Mouse (Mus musculus): ENCODE measurements around the gene Matn1. TPM values are rescaled to one million over a fixed set of nuclear protein-coding genes. Genes with fewer than 3 reads are reported as not detected.

Matn1 gene
- polyA plus RNA-seq, 1 experiment from 2014 or later, result 0.05 TPM

DNA sequence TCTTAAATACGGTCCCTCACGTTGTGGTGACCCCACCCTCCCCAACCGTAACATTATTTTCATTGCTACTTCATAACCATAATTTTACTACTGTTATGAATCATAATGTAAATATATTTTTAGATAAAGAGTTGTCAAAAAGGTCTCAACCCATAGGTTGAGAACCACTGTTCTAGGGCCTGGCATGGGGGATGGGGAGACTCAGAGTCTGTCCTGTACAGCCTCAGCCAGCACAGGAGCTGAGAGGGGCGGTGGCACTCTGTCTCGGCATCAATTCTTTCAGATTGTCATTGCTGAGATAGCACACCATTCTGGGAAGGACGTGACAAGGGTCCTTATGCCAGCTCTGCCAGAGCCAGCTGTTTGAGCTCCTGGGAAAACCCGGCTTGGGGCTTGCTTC lies 29.7 kb upstream of the Matn1 start:
- no peaks in the 10 kb centered on the region for H3K4me1 ChIP-seq (replicated peaks; ENCODE audit: control insufficient read depth, insufficient read depth)
- no peaks in the 10 kb centered on the region for H3K27me3 ChIP-seq (ENCODE audit: control insufficient read depth, insufficient read depth, low read length)
- no peak overlapping the region for H3K9ac ChIP-seq (ENCODE audit: low read length)
- no peak overlapping the region for H3K27ac ChIP-seq (replicated peaks)
- ATAC-seq (ENCODE audit: low FRiP score, low TSS enrichment) (no peak), DNase-seq (ENCODE audit: low spot score) (no peak)
- no peaks in the 10 kb centered on the region for H3K36me3 ChIP-seq (ENCODE audit: control insufficient read depth, insufficient read depth, low read length)
- H3K4me3 ChIP-seq (ENCODE audit: low read depth, low read length), result no peak overlapping the region
- WGBS, result 47% methylated on average over 7 of the region's 7 CpGs
- H3K4me2 ChIP-seq (replicated peaks; ENCODE audit: low read depth), result no peak overlapping the region
- no peak for TF ChIP-seq EP300 (optimal IDR thresholded peaks at IDR 0.05)
- no peak for TF ChIP-seq CTCF (IDR thresholded peaks at IDR 0.05; ENCODE audit: low read depth)
- H3K9me3 ChIP-seq (ENCODE audit: control insufficient read depth, low read length), result no peaks in the 10 kb centered on the region

- Histone ChIP-seq H3K36me3 (ENCODE audit: control insufficient read depth, insufficient read depth, low read length) (no peaks in the 10 kb centered on the region), H3K9ac (ENCODE audit: low read length) (no peak overlapping the region), H3K4me2 (replicated peaks; ENCODE audit: low read depth) (no peak overlapping the region), H3K9me3 (ENCODE audit: control insufficient read depth, low read length) (no peaks in the 10 kb centered on the region), H3K4me3 (ENCODE audit: low read depth, low read length) (no peak overlapping the region), H3K27me3 (ENCODE audit: control insufficient read depth, insufficient read depth, low read length) (no peaks in the 10 kb centered on the region), H3K27ac (replicated peaks) (no peak overlapping the region), H3K4me1 (replicated peaks; ENCODE audit: control insufficient read depth, insufficient read depth) (no peaks in the 10 kb centered on the region)
- 55% methylated on average over 12 of the region's 12 CpGs for WGBS
- ATAC-seq (ENCODE audit: low FRiP score, low TSS enrichment) (peak; percentile 75), DNase-seq (ENCODE audit: low spot score) (peak; percentile 32)
- TF ChIP-seq CTCF (IDR thresholded peaks at IDR 0.05; ENCODE audit: low read depth) (no peak), EP300 (optimal IDR thresholded peaks at IDR 0.05) (no peak)
Observed at GRCm38 (mm10) chr4:130915006-130915667, 29.0 kb upstream of the Matn1 start.

DNA sequence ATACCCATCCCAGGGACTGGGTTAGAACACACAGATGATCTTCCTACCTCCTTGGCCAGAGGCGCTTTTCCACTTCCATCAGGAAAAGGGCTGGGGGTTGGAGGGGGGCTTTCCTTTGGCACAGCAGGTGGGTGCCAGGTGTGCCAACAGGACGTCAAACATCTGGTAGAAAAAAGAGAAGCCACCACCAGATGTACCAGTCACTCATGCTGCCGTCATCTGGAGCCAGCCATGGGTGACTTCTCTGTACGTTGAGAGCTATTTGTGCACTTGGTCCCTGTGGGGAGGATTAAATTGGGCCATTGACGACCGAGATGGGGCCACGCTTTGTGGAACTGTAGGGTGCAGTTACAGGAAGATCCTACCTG lies 28.5 kb upstream of the Matn1 start:
- Histone ChIP-seq H3K4me2 (replicated peaks; ENCODE audit: low read depth) (no peak overlapping the region), H3K9me3 (ENCODE audit: control insufficient read depth, low read length) (no peaks in the 10 kb centered on the region), H3K36me3 (ENCODE audit: control insufficient read depth, insufficient read depth, low read length) (no peaks in the 10 kb centered on the region), H3K4me1 (replicated peaks; ENCODE audit: control insufficient read depth, insufficient read depth) (no peaks in the 10 kb centered on the region), H3K4me3 (ENCODE audit: low read depth, low read length) (no peak overlapping the region), H3K9ac (ENCODE audit: low read length) (no peak overlapping the region), H3K27ac (replicated peaks) (no peak overlapping the region), H3K27me3 (ENCODE audit: control insufficient read depth, insufficient read depth, low read length) (no peaks in the 10 kb centered on the region)
- DNase-seq (ENCODE audit: low spot score) (no peak), ATAC-seq (ENCODE audit: low FRiP score, low TSS enrichment) (no peak)
- no peak for TF ChIP-seq CTCF (IDR thresholded peaks at IDR 0.05; ENCODE audit: low read depth)
- TF ChIP-seq EP300 (optimal IDR thresholded peaks at IDR 0.05), result no peak
- WGBS, result 64% methylated on average over 7 of the region's 7 CpGs

GRCm38 (mm10) chr4:130916639-130917038 lies 27.5 kb upstream of the Matn1 start:
- no peak for TF ChIP-seq CTCF (IDR thresholded peaks at IDR 0.05; ENCODE audit: low read depth)
- TF ChIP-seq EP300 (optimal IDR thresholded peaks at IDR 0.05), result no peak
- ATAC-seq (ENCODE audit: low FRiP score, low TSS enrichment), result no peak
- no peak for DNase-seq (ENCODE audit: low spot score)
- no peaks in the 10 kb centered on the region for H3K27me3 ChIP-seq (ENCODE audit: control insufficient read depth, insufficient read depth, low read length)
- H3K36me3 ChIP-seq (ENCODE audit: control insufficient read depth, insufficient read depth, low read length), result no peaks in the 10 kb centered on the region
- no peak overlapping the region for H3K27ac ChIP-seq (replicated peaks)
- no peak overlapping the region for H3K9ac ChIP-seq (ENCODE audit: low read length)
- H3K4me2 ChIP-seq (replicated peaks; ENCODE audit: low read depth), result no peak overlapping the region
- H3K4me3 ChIP-seq (ENCODE audit: low read depth, low read length), result no peak overlapping the region
- 80% methylated on average over 7 of the region's 7 CpGs for WGBS
- no peaks in the 10 kb centered on the region for H3K9me3 ChIP-seq (ENCODE audit: control insufficient read depth, low read length)
- no peaks in the 10 kb centered on the region for H3K4me1 ChIP-seq (replicated peaks; ENCODE audit: control insufficient read depth, insufficient read depth)

- Histone ChIP-seq H3K27me3 (ENCODE audit: control insufficient read depth, insufficient read depth, low read length) (no peaks in the 10 kb centered on the region), H3K4me1 (replicated peaks; ENCODE audit: control insufficient read depth, insufficient read depth) (no peaks in the 10 kb centered on the region), H3K27ac (replicated peaks) (no peak overlapping the region), H3K9me3 (ENCODE audit: control insufficient read depth, low read length) (no peaks in the 10 kb centered on the region), H3K4me2 (replicated peaks; ENCODE audit: low read depth) (no peak overlapping the region), H3K36me3 (ENCODE audit: control insufficient read depth, insufficient read depth, low read length) (no peaks in the 10 kb centered on the region), H3K4me3 (ENCODE audit: low read depth, low read length) (no peak overlapping the region), H3K9ac (ENCODE audit: low read length) (no peak overlapping the region)
- TF ChIP-seq EP300 (optimal IDR thresholded peaks at IDR 0.05), result no peak
- no peak for TF ChIP-seq CTCF (IDR thresholded peaks at IDR 0.05; ENCODE audit: low read depth)
- ATAC-seq (ENCODE audit: low FRiP score, low TSS enrichment) (0 out of 2 replicates have a peak, but pooled peaks have one; percentile 36), DNase-seq (ENCODE audit: low spot score) (peak; percentile 29)
- 62% methylated on average over 4 of the region's 4 CpGs for WGBS
Observed at GRCm38 (mm10) chr4:130917564-130917963, 26.6 kb upstream of the Matn1 start.

- WGBS, result 65% methylated on average over 10 of the region's 10 CpGs
- TF ChIP-seq EP300 (optimal IDR thresholded peaks at IDR 0.05) (no peak), CTCF (IDR thresholded peaks at IDR 0.05; ENCODE audit: low read depth) (no peak)
- no peaks in the 10 kb centered on the region for H3K4me1 ChIP-seq (replicated peaks; ENCODE audit: control insufficient read depth, insufficient read depth)
- ATAC-seq (ENCODE audit: low FRiP score, low TSS enrichment) (no peak), DNase-seq (ENCODE audit: low spot score) (no peak)
- H3K27ac ChIP-seq (replicated peaks), result no peak overlapping the region
- no peak overlapping the region for H3K4me2 ChIP-seq (replicated peaks; ENCODE audit: low read depth)
- H3K9ac ChIP-seq (ENCODE audit: low read length), result no peak overlapping the region
- H3K27me3 ChIP-seq (ENCODE audit: control insufficient read depth, insufficient read depth, low read length), result no peaks in the 10 kb centered on the region
- H3K36me3 ChIP-seq (ENCODE audit: control insufficient read depth, insufficient read depth, low read length), result no peaks in the 10 kb centered on the region
- H3K9me3 ChIP-seq (ENCODE audit: control insufficient read depth, low read length), result no peaks in the 10 kb centered on the region
- no peak overlapping the region for H3K4me3 ChIP-seq (ENCODE audit: low read depth, low read length)
Observed at GRCm38 (mm10) chr4:130918805-130919749, 25.1 kb upstream of the Matn1 start.

All from stomach, postnatal 0 days (tissue).